Mouse (Mus musculus) embryonic fibroblast, embryonic 13.5 days (primary cell): ENCODE results near the gene Srgap2. TPM values are rescaled to one million over a fixed set of nuclear protein-coding genes. Genes with fewer than 3 reads are reported as not detected.
"Not testable (repeated sequence)": the region's sequence is repeated elsewhere in the genome, so short reads cannot be mapped to it uniquely, and the experiment has no call there.

Experiments
- H3K27ac ChIP-seq: 2 replicates; pipeline ENCODE4 v1.5.1; 2012; ENCODE audit warnings: low read length, control low read depth, inconsistent platforms; ENCODE audit not compliant: insufficient read depth
- H3K4me1 ChIP-seq: 2 replicates; pipeline ENCODE4 v1.6.1; 2011; ENCODE audit warnings: low read length; ENCODE audit not compliant: control insufficient read depth, insufficient read depth
- H3K4me3 ChIP-seq: 2 replicates; pipeline ENCODE4 v1.5.1; 2011; ENCODE audit warnings: mild to moderate bottlenecking, control low read depth, low read length; ENCODE audit not compliant: insufficient read depth
- CTCF ChIP-seq: IDR thresholded peaks from 2 replicates; pipeline ENCODE4 v1.5.1; 2011; ENCODE audit warnings: mild to moderate bottlenecking, control low read depth, low read length, moderate library complexity, borderline replicate concordance; ENCODE audit not compliant: insufficient read depth
- POLR2A ChIP-seq: IDR thresholded peaks from 2 replicates; pipeline ENCODE4 v1.6.1; 2011; ENCODE audit warnings: low read depth, mild to moderate bottlenecking, control low read depth, low read length, moderate library complexity
- polyA plus RNA-seq: library from polyadenylated mRNA; stranded (reverse); fragments of >200 nt; gene quantifications from 2 replicates; pipeline ENCODE4 v1.2.4, GENCODE M21; 2011; ENCODE audit warnings: low read depth; ENCODE audit not compliant: missing spikeins, insufficient read length

Srgap2 gene
- polyA plus RNA-seq, 1 experiment, result 66.6 TPM

GRCm38 (mm10) chr1:131269797-131270578 lies 257.2 kb downstream of the Srgap2 start:
- Histone ChIP-seq H3K4me1 (no peaks in the 10 kb centered on the region), H3K27ac (peak overlapping the region; percentile 42; the same call in 1 of the 2 replicates), H3K4me3 (no peak overlapping the region)
- TF ChIP-seq CTCF (peak; percentile 23; the same call in 1 of the 2 replicates), POLR2A (no peak)

- TF ChIP-seq CTCF, result no peak
- no peak for TF ChIP-seq POLR2A
- Histone ChIP-seq H3K4me1 (no peaks in the 10 kb centered on the region), H3K27ac (no peak overlapping the region), H3K4me3 (no peak overlapping the region)
Measured at GRCm38 (mm10) chr1:131268776-131269175, 258.4 kb downstream of the Srgap2 start.

DNA sequence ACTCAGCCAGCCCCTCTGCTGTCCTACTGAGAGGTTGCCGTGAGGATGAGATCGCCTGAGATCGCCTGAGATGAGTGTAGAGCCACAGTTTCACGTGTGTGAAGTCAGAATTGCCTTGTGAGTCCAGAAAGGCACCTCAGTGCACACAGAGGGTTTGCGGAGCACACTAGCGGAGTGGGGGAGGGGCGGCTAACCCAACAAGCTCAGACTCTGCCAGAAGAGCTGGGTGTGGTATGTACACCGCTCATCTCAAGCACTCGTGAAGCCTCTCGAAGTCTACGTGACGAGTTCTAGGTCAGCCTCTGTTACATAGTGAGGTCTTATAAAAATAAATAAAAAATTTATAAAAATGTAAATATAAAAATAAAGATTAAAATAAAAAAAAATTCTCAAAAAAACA lies 263.2 kb downstream of the Srgap2 start:
- H3K4me3 ChIP-seq, result no peak overlapping the region
- H3K27ac ChIP-seq, result no peak overlapping the region
- no peaks in the 10 kb centered on the region for H3K4me1 ChIP-seq
- no peak for TF ChIP-seq CTCF

DNA sequence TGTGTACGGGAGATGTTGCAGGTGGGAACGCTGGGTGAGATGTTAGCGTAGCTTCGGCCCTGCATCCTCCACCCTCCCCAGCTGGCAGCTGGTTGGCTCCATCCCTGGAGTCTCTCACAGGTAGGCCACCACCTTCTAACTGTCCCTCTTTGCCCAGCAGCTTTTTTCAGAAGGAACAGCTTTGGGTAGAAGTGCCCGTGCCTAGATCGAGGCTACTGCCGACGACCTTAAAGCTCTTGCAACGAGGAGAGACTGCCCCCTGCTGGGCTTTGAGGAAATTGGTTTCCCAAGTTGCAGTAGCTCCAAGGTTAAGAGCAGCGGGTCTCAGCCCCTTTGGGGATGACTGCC lies 266.9 kb downstream of the Srgap2 start:
- Histone ChIP-seq H3K4me3 (no peak overlapping the region), H3K4me1 (no peaks in the 10 kb centered on the region), H3K27ac (no peak overlapping the region)
- TF ChIP-seq POLR2A, result no peak
- TF ChIP-seq CTCF, result peak; percentile 74

GRCm38 (mm10) chr1:131259632-131260308 lies 267.4 kb downstream of the Srgap2 start:
- TF ChIP-seq POLR2A (no peak), CTCF (no peak)
- Histone ChIP-seq H3K27ac (no peak overlapping the region), H3K4me1 (no peaks in the 10 kb centered on the region), H3K4me3 (no peak overlapping the region)

DNA sequence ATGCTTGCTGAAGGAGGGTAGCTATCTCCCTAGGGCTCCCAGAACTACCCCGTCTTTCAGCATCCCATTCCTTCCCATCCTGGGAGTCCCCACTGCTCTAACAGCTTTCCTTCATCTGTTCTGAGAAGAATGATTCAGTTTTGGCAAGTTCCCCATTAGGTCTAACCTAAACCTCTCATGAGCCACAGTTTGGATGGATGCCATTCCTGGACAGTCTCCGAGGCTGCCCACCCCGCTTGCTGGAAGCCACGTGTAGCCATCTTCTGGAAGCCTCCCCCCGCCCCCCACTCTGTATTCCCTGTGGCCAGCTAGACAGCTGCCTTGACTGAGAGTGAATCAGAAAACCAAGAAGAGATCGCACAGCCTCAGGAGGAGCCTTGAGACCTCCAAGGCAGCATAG lies 269.9 kb downstream of the Srgap2 start:
- Histone ChIP-seq H3K4me1 (no peaks in the 10 kb centered on the region), H3K4me3 (no peak overlapping the region), H3K27ac (no peak overlapping the region)
- no peak for TF ChIP-seq CTCF
- no peak for TF ChIP-seq POLR2A

DNA sequence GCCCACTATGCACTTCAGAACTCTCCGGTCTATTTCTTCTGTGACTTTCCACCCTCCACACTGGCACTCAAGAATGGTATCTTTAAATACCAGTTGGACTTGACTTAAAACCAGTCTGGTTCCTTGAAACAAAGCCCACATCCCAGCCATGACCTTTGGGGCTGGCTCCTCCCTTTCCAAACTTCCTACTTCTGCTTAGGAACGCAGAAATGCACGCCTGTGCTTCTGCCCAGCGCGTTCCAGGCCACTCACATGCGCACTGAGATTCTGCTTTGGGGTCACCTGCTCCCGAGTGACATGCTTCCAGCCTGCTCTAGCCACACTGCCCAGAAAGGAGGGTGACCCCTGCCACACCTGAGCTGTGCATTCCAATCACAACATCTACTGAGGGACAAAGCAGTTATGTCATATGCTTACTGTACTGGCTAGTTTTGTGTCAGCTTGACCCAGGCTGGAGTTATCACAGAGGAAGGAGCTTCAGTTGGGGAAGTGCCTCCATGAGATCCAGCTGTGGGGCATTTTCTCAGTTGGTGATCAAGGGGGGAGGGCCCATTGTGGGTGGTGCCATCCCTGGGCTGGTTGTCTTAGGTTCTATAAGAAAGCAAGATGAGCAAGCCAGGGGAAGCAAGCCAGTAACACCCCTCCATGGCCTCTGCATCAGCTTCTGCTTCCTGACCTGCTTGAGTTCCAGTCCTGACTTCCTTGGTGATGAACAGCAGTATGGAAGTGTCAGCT lies 274.5 kb downstream of the Srgap2 start:
- not testable (repeated sequence) for H3K4me3 ChIP-seq, H3K4me1 ChIP-seq, H3K27ac ChIP-seq

- Histone ChIP-seq H3K4me3 (no peak overlapping the region), H3K4me1 (peaks cover 10% of the 10 kb centered on the region; the same call in 1 of the 2 replicates), H3K27ac (no peak overlapping the region)
- TF ChIP-seq CTCF, result no peak
- TF ChIP-seq POLR2A, result no peak
Measured at GRCm38 (mm10) chr1:131246433-131247395, 280.4 kb downstream of the Srgap2 start.

- H3K4me3 ChIP-seq, result peak overlapping the region; percentile 63; the same call in 1 of the 2 replicates
- H3K4me1 ChIP-seq, result peaks cover 10% of the 10 kb centered on the region; the same call in 1 of the 2 replicates
Measured at GRCm38 (mm10) chr1:131245926-131246325, 281.2 kb downstream of the Srgap2 start.

More at GRCm38 (mm10) chr1:131245926-131246325, 281.2 kb downstream of the Srgap2 start:
- no peak for TF ChIP-seq POLR2A
- TF ChIP-seq CTCF, result peak; percentile 20; the same call in 1 of the 2 replicates
- no peak overlapping the region for H3K27ac ChIP-seq
